Mouse (Mus musculus): Measurements from ENCODE around the gene Rnf123.

The Rnf123 gene

GRCm38 (mm10) chr9:108104766-108105548 is 21.8 kb upstream of the Rnf123 start:
- DNase-seq = no peak

GRCm38 (mm10) chr9:108099619-108100018 is 16.5 kb upstream of the Rnf123 start:
- no peak for DNase-seq

GRCm38 (mm10) chr9:108095949-108096712 is 13.0 kb upstream of the Rnf123 start:
- no peak for DNase-seq

GRCm38 (mm10) chr9:108095518-108095917 is 12.4 kb upstream of the Rnf123 start:
- DNase-seq = peak; percentile 76

GRCm38 (mm10) chr9:108094998-108095411 is 11.9 kb upstream of the Rnf123 start:
- no peak for DNase-seq

GRCm38 (mm10) chr9:108094184-108094941 is 11.2 kb upstream of the Rnf123 start, which contains the start of gene Apeh:
Gene Apeh (minus strand): TSS chr9:108094606.
- peak; percentile 97 for DNase-seq

GRCm38 (mm10) chr9:108093586-108093985 is 10.4 kb upstream of the Rnf123 start:
- DNase-seq = no peak

- DNase-seq = no peak
These were observed 7.5 kb upstream of the Rnf123 start for GRCm38 (mm10) chr9:108090611-108091120.

- DNase-seq = no peak
These were observed 2.1 kb upstream of the Rnf123 start for GRCm38 (mm10) chr9:108085261-108085660.

GRCm38 (mm10) chr9:108083561-108083960 is 415 bp upstream of the Rnf123 start:
- DNase-seq = no peak

- no peak for DNase-seq
These were observed 597 bp downstream of the Rnf123 start for GRCm38 (mm10) chr9:108082549-108082948.

GRCm38 (mm10) chr9:108080168-108080567 is 3.0 kb downstream of the Rnf123 start, which contains the start of gene Mst1:
Gene Mst1 (plus strand): TSS chr9:108080436.
- DNase-seq = no peak

GRCm38 (mm10) chr9:108073141-108073930 is 9.8 kb downstream of the Rnf123 start:
- no peak for DNase-seq

- no peak for DNase-seq
These were observed 10.6 kb downstream of the Rnf123 start for GRCm38 (mm10) chr9:108072481-108072924.

- DNase-seq = no peak
These were observed 11.3 kb downstream of the Rnf123 start for GRCm38 (mm10) chr9:108071801-108072200.

- DNase-seq = no peak
These were observed 13.6 kb downstream of the Rnf123 start for GRCm38 (mm10) chr9:108069529-108069928.

- DNase-seq = no peak
These were observed 14.1 kb downstream of the Rnf123 start for GRCm38 (mm10) chr9:108069007-108069406.

GRCm38 (mm10) chr9:108067900-108068299 is 15.2 kb downstream of the Rnf123 start:
- DNase-seq = peak; percentile 89

GRCm38 (mm10) chr9:108067199-108067598 is 15.9 kb downstream of the Rnf123 start:
- DNase-seq = no peak

- peak; percentile 68 for DNase-seq
These were observed 17.6 kb downstream of the Rnf123 start for GRCm38 (mm10) chr9:108065491-108066011.

GRCm38 (mm10) chr9:108063361-108063760 is 19.8 kb downstream of the Rnf123 start:
- DNase-seq = no peak

GRCm38 (mm10) chr9:108062142-108062541 is 21.0 kb downstream of the Rnf123 start:
- no peak for DNase-seq

Data from lung, postnatal 14 days (tissue).